Mouse (Mus musculus) mouse trophoblast stem cell (cell line): ENCODE results near the gene Kcnk3.

Experiments used
- in situ Hi-C, 2 experiments: fragments of 300-500 bp; cut with MseI, MboI; formaldehyde crosslinking; loops; 2 replicates in 1 of 2; 3 replicates in 1 of 2; pipeline ENCODE4 v1.15.1; 2025

Gene Kcnk3

GRCm38 (mm10) chr5:30670091-30670490 lies 82.1 kb downstream of the Kcnk3 start:
- in situ Hi-C loops: no loop called here

GRCm38 (mm10) chr5:30674001-30674400 lies 86.0 kb downstream of the Kcnk3 start:
- in situ Hi-C loops: no loop called here
